Mouse (Mus musculus) kidney, embryonic 16.5 days (tissue): ENCODE data around the gene Aes. TPM values are rescaled to one million over a fixed set of nuclear protein-coding genes. Genes with fewer than 3 reads are reported as not detected.

Experiments
- ATAC-seq: fragments of 200-750 bp; cut with Nextera tagmentation; 2 replicates; pipeline ENCODE4 v1.8.0; 2017; ENCODE audit warnings: moderate TSS enrichment; ENCODE audit not compliant: low FRiP score, low TSS enrichment
- H3K27ac ChIP-seq: fragments of 300-500 bp; sonication (generic); 2 replicates; pipeline ENCODE4 v1.5.1; 2014; ENCODE audit warnings: low read length
- H3K27me3 ChIP-seq: fragments of 300-500 bp; sonication (generic); 2 replicates; pipeline ENCODE4 v1.6.1; 2014; ENCODE audit warnings: low read length, control low read depth, mixed read lengths; ENCODE audit not compliant: insufficient read depth
- H3K36me3 ChIP-seq: fragments of 300-500 bp; sonication (generic); 2 replicates; pipeline ENCODE4 v1.6.1; 2014; ENCODE audit warnings: low read length, control low read depth, mixed read lengths; ENCODE audit not compliant: insufficient read depth
- H3K4me1 ChIP-seq: fragments of 300-500 bp; sonication (generic); 2 replicates; pipeline ENCODE4 v1.6.1; 2014; ENCODE audit warnings: low read length, control low read depth, mixed read lengths; ENCODE audit not compliant: insufficient read depth
- H3K4me2 ChIP-seq: fragments of 300-500 bp; sonication (generic); replicated peaks from 2 replicates; pipeline ENCODE4 v1.6.1; 2014; ENCODE audit warnings: low read depth, low read length
- H3K4me3 ChIP-seq: fragments of 300-500 bp; sonication (generic); 2 replicates; pipeline ENCODE4 v1.5.1; 2014; ENCODE audit warnings: mild to moderate bottlenecking, low read length
- H3K9ac ChIP-seq: fragments of 300-500 bp; sonication (generic); replicated peaks from 2 replicates; pipeline ENCODE4 v1.6.1; 2014; ENCODE audit warnings: low read length
- H3K9me3 ChIP-seq: fragments of 300-500 bp; sonication (generic); 2 replicates; pipeline ENCODE4 v1.6.1; 2016; ENCODE audit warnings: low read length, control low read depth
- WGBS: fragments of 180-500 bp; shearing (Covaris S2); extraction: QIAGEN DNeasy Blood & Tissue Kit; methylation state at CpG from one replicate; pipeline ENCODE4 v1.1.7; 2014; 5-methylcytosine and 5-hydroxymethylcytosine counted together
- polyA plus RNA-seq: library from polyadenylated mRNA; unstranded; fragments of >200 nt; fragmentation: Nextera tagmentation; extraction: Ambion mirVana; gene quantifications from 2 replicates; pipeline ENCODE4 v1.2.1, GENCODE M21; 2015

Gene Aes
- polyA plus RNA-seq, 1 experiment from 2014 or later, result 487 TPM

- Histone ChIP-seq H3K9me3 (no peaks in the 10 kb centered on the region), H3K27ac (peak within 1 kb of the TSS; percentile 85), H3K4me1 (peaks cover 69% of the 10 kb centered on the region), H3K4me3 (peak within 1 kb of the TSS; percentile 29), H3K9ac (0 out of 2 replicates have a peak within 1 kb of the TSS, but pooled peaks have one; percentile 32), H3K4me2 (peak within 1 kb of the TSS; percentile 51), H3K27me3 (no peaks in the 10 kb centered on the region), H3K36me3 (no peaks in the 10 kb centered on the region)
- ATAC-seq, result peak; percentile 83
- WGBS, result 0% methylated on average over 25 of the region's 28 CpGs
Measured at GRCm38 (mm10) chr10:81600738-81601203, 41.5 kb downstream of the Aes start, which contains the start of gene Tle6. Tle6 (minus strand) TSS chr10:81601073.

GRCm38 (mm10) chr10:81601396-81601905, 42.2 kb downstream of the Aes start:
- Histone ChIP-seq H3K4me2 (peak overlapping the region; percentile 51), H3K36me3 (no peaks in the 10 kb centered on the region), H3K27ac (peak overlapping the region; percentile 85), H3K27me3 (no peaks in the 10 kb centered on the region), H3K9ac (0 out of 2 replicates have a peak overlapping the region, but pooled peaks have one; percentile 25), H3K4me3 (peak overlapping the region; percentile 1; the same call in 1 of the 2 replicates), H3K9me3 (no peaks in the 10 kb centered on the region), H3K4me1 (peaks cover 63% of the 10 kb centered on the region)
- ATAC-seq, result no peak
- WGBS, result 16% methylated on average over 7 of the region's 7 CpGs

- Histone ChIP-seq H3K27me3 (no peaks in the 10 kb centered on the region), H3K9ac (no peak overlapping the region), H3K4me1 (peaks cover 55% of the 10 kb centered on the region), H3K4me2 (no peak overlapping the region), H3K4me3 (no peak overlapping the region), H3K9me3 (no peaks in the 10 kb centered on the region), H3K36me3 (no peaks in the 10 kb centered on the region), H3K27ac (no peak overlapping the region)
- 25% methylated on average over 4 of the region's 4 CpGs for WGBS
- no peak for ATAC-seq
Measured at GRCm38 (mm10) chr10:81602741-81603151, 43.5 kb downstream of the Aes start.

- Histone ChIP-seq H3K4me2 (peak overlapping the region; percentile 75), H3K4me3 (no peak overlapping the region), H3K27ac (no peak overlapping the region), H3K4me1 (peaks cover 44% of the 10 kb centered on the region), H3K27me3 (no peaks in the 10 kb centered on the region), H3K36me3 (no peaks in the 10 kb centered on the region), H3K9ac (0 out of 2 replicates have a peak overlapping the region, but pooled peaks have one; percentile 28), H3K9me3 (no peaks in the 10 kb centered on the region)
- 77% methylated on average over 12 of the region's 12 CpGs for WGBS
- ATAC-seq, result no peak
Measured at GRCm38 (mm10) chr10:81604019-81604967, 45.0 kb downstream of the Aes start.

GRCm38 (mm10) chr10:81604968-81605665, 45.8 kb downstream of the Aes start:
- WGBS, result 19% methylated on average over 29 of the region's 29 CpGs
- Histone ChIP-seq H3K9me3 (no peaks in the 10 kb centered on the region), H3K4me1 (peaks cover 36% of the 10 kb centered on the region), H3K4me3 (peak overlapping the region; percentile 50), H3K27ac (peak overlapping the region; percentile 95), H3K36me3 (no peaks in the 10 kb centered on the region), H3K27me3 (no peaks in the 10 kb centered on the region), H3K4me2 (peak overlapping the region; percentile 75), H3K9ac (peak overlapping the region; percentile 68)
- peak; percentile 31 for ATAC-seq

- H3K4me3 ChIP-seq, result peak overlapping the region; percentile 50
- H3K4me2 ChIP-seq, result peak overlapping the region; percentile 75
- H3K9me3 ChIP-seq, result no peaks in the 10 kb centered on the region
- WGBS, result 4% methylated on average over 14 of the region's 14 CpGs
- peak overlapping the region; percentile 95 for H3K27ac ChIP-seq
- no peaks in the 10 kb centered on the region for H3K27me3 ChIP-seq
- H3K36me3 ChIP-seq, result no peaks in the 10 kb centered on the region
- ATAC-seq, result 0 out of 2 replicates have a peak, but pooled peaks have one; percentile 0
- peak overlapping the region; percentile 68 for H3K9ac ChIP-seq
- peaks cover 31% of the 10 kb centered on the region for H3K4me1 ChIP-seq
Measured at GRCm38 (mm10) chr10:81605666-81605973, 46.3 kb downstream of the Aes start.

- H3K4me1 ChIP-seq, result peaks cover 26% of the 10 kb centered on the region
- H3K4me3 ChIP-seq, result peak within 1 kb of the TSS; percentile 50
- peak; percentile 90 for ATAC-seq
- 1% methylated on average over 39 of the region's 39 CpGs for WGBS
- peaks cover 2% of the 10 kb centered on the region; the same call in 1 of the 2 replicates for H3K9me3 ChIP-seq
- H3K36me3 ChIP-seq, result no peaks in the 10 kb centered on the region
- H3K9ac ChIP-seq, result peak within 1 kb of the TSS; percentile 71
- H3K4me2 ChIP-seq, result peak within 1 kb of the TSS; percentile 75
- peak within 1 kb of the TSS; percentile 95 for H3K27ac ChIP-seq
- H3K27me3 ChIP-seq, result no peaks in the 10 kb centered on the region
Measured at GRCm38 (mm10) chr10:81605974-81606751, 46.9 kb downstream of the Aes start, which contains the start of gene BC025920. BC025920 (plus strand) TSS chr10:81606270.

- H3K27ac ChIP-seq, result no peak overlapping the region
- peaks cover 10% of the 10 kb centered on the region for H3K4me1 ChIP-seq
- ATAC-seq, result no peak
- H3K4me2 ChIP-seq, result no peak overlapping the region
- H3K27me3 ChIP-seq, result no peaks in the 10 kb centered on the region
- no peaks in the 10 kb centered on the region for H3K36me3 ChIP-seq
- no peak overlapping the region for H3K4me3 ChIP-seq
- peaks cover 6% of the 10 kb centered on the region; the same call in 1 of the 2 replicates for H3K9me3 ChIP-seq
- H3K9ac ChIP-seq, result no peak overlapping the region
- WGBS, result 93% methylated on average over 1 of the region's 1 CpGs
Measured at GRCm38 (mm10) chr10:81608308-81608707, 49.0 kb downstream of the Aes start.

- 59% methylated on average over 3 of the region's 3 CpGs for WGBS
- H3K4me1 ChIP-seq, result no peaks in the 10 kb centered on the region; the same call in 1 of the 2 replicates
- H3K9ac ChIP-seq, result no peak overlapping the region
- H3K4me3 ChIP-seq, result no peak overlapping the region
- no peak overlapping the region for H3K4me2 ChIP-seq
- no peak for ATAC-seq
- H3K36me3 ChIP-seq, result no peaks in the 10 kb centered on the region
- H3K9me3 ChIP-seq, result peaks cover 6% of the 10 kb centered on the region; the same call in 1 of the 2 replicates
- H3K27me3 ChIP-seq, result no peaks in the 10 kb centered on the region
- no peak overlapping the region for H3K27ac ChIP-seq
Measured at GRCm38 (mm10) chr10:81612779-81613178, 53.5 kb downstream of the Aes start.
